Mouse (Mus musculus) ES-E14 (cell line): Measurements from ENCODE around the gene Hkdc1.

Experiments used
- CHD2 ChIP-seq: IDR thresholded peaks from 2 replicates; pipeline ENCODE4 v1.6.1; 2014; ENCODE audit warnings: mild to moderate bottlenecking, low read depth, low read length, inconsistent platforms
- MAFK ChIP-seq: IDR thresholded peaks from 2 replicates; pipeline ENCODE4 v1.6.1; 2014; ENCODE audit warnings: mild to moderate bottlenecking, low read depth, low read length, inconsistent platforms; ENCODE audit not compliant: insufficient read depth
- ZNF384 ChIP-seq: IDR thresholded peaks from 2 replicates; pipeline ENCODE4 v1.6.1; 2012; ENCODE audit warnings: low read depth, low read length, inconsistent platforms

DNA sequence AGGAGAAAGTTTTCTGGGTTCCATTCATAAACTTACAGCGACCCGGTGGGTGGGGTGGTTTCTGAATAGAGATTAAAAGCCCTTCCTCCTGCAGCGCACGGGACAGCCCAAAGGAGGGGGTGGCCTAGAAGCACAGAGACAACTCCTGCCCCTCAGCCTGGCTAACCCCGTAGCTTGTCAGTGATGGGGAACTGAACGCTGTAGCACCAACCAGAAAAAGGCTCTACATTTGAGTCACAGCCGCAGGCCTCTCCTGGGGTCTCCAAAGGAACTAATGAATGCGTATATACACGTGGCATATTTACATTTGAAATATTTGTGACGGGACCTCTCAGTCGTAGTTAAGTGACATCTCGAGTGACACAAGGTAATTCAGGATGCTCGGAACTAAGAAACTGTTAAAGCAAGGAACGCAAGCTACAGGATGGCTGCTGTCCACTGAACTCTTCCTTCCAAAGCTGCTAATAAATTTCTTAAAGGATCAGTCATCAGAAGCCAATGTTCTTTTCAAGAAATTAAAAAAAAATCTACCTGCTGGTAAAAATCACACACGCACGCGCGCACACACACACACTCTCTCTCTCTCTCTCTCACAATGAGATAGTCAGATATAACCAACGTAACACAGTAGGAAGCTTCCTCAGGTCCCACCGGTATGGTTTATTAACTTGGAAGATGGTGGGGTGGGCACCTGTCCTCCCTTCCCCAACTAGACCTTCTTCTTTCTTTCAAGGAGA is 87.4 kb downstream of the Hkdc1 start:
- TF ChIP-seq MAFK (no peak), CHD2 (no peak), ZNF384 (no peak)
